Mouse (Mus musculus): Measurements from ENCODE around the gene Colec11. TPM values are rescaled to one million over a fixed set of nuclear protein-coding genes. Genes with fewer than 3 reads are reported as not detected.

The Colec11 gene
- polyA plus RNA-seq, 1 experiment from 2014 or later: 4.3 TPM

- Histone ChIP-seq H3K36me3 (ENCODE audit: control insufficient read depth, insufficient read depth, low read length) (peaks cover 37% of the 10 kb centered on the region), H3K4me3 (ENCODE audit: low read length) (peak overlapping the region; percentile 80), H3K4me1 (replicated peaks; ENCODE audit: control insufficient read depth, insufficient read depth, low read length) (peaks cover 10% of the 10 kb centered on the region), H3K9ac (ENCODE audit: low read length) (peak overlapping the region; percentile 97), H3K4me2 (ENCODE audit: low read depth, low read length) (peak overlapping the region; percentile 52), H3K27ac (ENCODE audit: low read length) (peak overlapping the region; percentile 78), H3K9me3 (ENCODE audit: control insufficient read depth, low read length) (no peaks in the 10 kb centered on the region), H3K27me3 (ENCODE audit: control insufficient read depth, insufficient read depth, low read depth, low read length) (no peaks in the 10 kb centered on the region)
- WGBS: 1% methylated on average over 23 of the region's 23 CpGs
- peak; percentile 27 for ATAC-seq (ENCODE audit: low read depth)
Measured at GRCm38 (mm10) chr12:28635058-28635534, 11.9 kb upstream of the Colec11 start.

- Histone ChIP-seq H3K27me3 (ENCODE audit: control insufficient read depth, insufficient read depth, low read depth, low read length) (no peaks in the 10 kb centered on the region), H3K9ac (ENCODE audit: low read length) (no peak overlapping the region), H3K4me1 (replicated peaks; ENCODE audit: control insufficient read depth, insufficient read depth, low read length) (peaks cover 7% of the 10 kb centered on the region), H3K9me3 (ENCODE audit: control insufficient read depth, low read length) (no peaks in the 10 kb centered on the region), H3K27ac (ENCODE audit: low read length) (no peak overlapping the region), H3K4me2 (ENCODE audit: low read depth, low read length) (no peak overlapping the region), H3K36me3 (ENCODE audit: control insufficient read depth, insufficient read depth, low read length) (peaks cover 51% of the 10 kb centered on the region), H3K4me3 (ENCODE audit: low read length) (no peak overlapping the region)
- ATAC-seq (ENCODE audit: low read depth): no peak
- WGBS: 90% methylated on average over 2 of the region's 2 CpGs
Measured at GRCm38 (mm10) chr12:28628436-28628835, 5.3 kb upstream of the Colec11 start.

GRCm38 (mm10) chr12:28627092-28627491, 3.9 kb upstream of the Colec11 start:
- Histone ChIP-seq H3K9me3 (ENCODE audit: control insufficient read depth, low read length) (no peaks in the 10 kb centered on the region), H3K27me3 (ENCODE audit: control insufficient read depth, insufficient read depth, low read depth, low read length) (no peaks in the 10 kb centered on the region), H3K27ac (ENCODE audit: low read length) (no peak overlapping the region), H3K36me3 (ENCODE audit: control insufficient read depth, insufficient read depth, low read length) (peaks cover 38% of the 10 kb centered on the region), H3K9ac (ENCODE audit: low read length) (no peak overlapping the region), H3K4me2 (ENCODE audit: low read depth, low read length) (no peak overlapping the region), H3K4me1 (replicated peaks; ENCODE audit: control insufficient read depth, insufficient read depth, low read length) (peaks cover 16% of the 10 kb centered on the region), H3K4me3 (ENCODE audit: low read length) (no peak overlapping the region)
- no peak for ATAC-seq (ENCODE audit: low read depth)
- 44% methylated on average over 4 of the region's 4 CpGs for WGBS

GRCm38 (mm10) chr12:28625407-28625806, 2.2 kb upstream of the Colec11 start:
- no peak overlapping the region for H3K4me3 ChIP-seq (ENCODE audit: low read length)
- 46% methylated on average over 7 of the region's 7 CpGs for WGBS
- no peaks in the 10 kb centered on the region for H3K9me3 ChIP-seq (ENCODE audit: control insufficient read depth, low read length)
- H3K27me3 ChIP-seq (ENCODE audit: control insufficient read depth, insufficient read depth, low read depth, low read length): no peaks in the 10 kb centered on the region
- H3K27ac ChIP-seq (ENCODE audit: low read length): no peak overlapping the region
- peaks cover 21% of the 10 kb centered on the region for H3K4me1 ChIP-seq (replicated peaks; ENCODE audit: control insufficient read depth, insufficient read depth, low read length)
- peak; percentile 35; the same call in 1 of the 2 replicates for ATAC-seq (ENCODE audit: low read depth)
- H3K9ac ChIP-seq (ENCODE audit: low read length): no peak overlapping the region
- H3K4me2 ChIP-seq (ENCODE audit: low read depth, low read length): no peak overlapping the region
- peaks cover 23% of the 10 kb centered on the region for H3K36me3 ChIP-seq (ENCODE audit: control insufficient read depth, insufficient read depth, low read length)

- no peak overlapping the region for H3K27ac ChIP-seq (ENCODE audit: low read length)
- no peaks in the 10 kb centered on the region for H3K9me3 ChIP-seq (ENCODE audit: control insufficient read depth, low read length)
- H3K36me3 ChIP-seq (ENCODE audit: control insufficient read depth, insufficient read depth, low read length): peaks cover 11% of the 10 kb centered on the region
- WGBS: 76% methylated on average over 2 of the region's 2 CpGs
- no peak overlapping the region for H3K4me3 ChIP-seq (ENCODE audit: low read length)
- H3K27me3 ChIP-seq (ENCODE audit: control insufficient read depth, insufficient read depth, low read depth, low read length): no peaks in the 10 kb centered on the region
- peaks cover 21% of the 10 kb centered on the region for H3K4me1 ChIP-seq (replicated peaks; ENCODE audit: control insufficient read depth, insufficient read depth, low read length)
- ATAC-seq (ENCODE audit: low read depth): no peak
- no peak overlapping the region for H3K9ac ChIP-seq (ENCODE audit: low read length)
- no peak overlapping the region for H3K4me2 ChIP-seq (ENCODE audit: low read depth, low read length)
Measured at GRCm38 (mm10) chr12:28624251-28624650, 1.1 kb upstream of the Colec11 start.

GRCm38 (mm10) chr12:28622641-28623040, 536 bp downstream of the Colec11 start:
- H3K27me3 ChIP-seq (ENCODE audit: control insufficient read depth, insufficient read depth, low read depth, low read length): no peaks in the 10 kb centered on the region
- peaks cover 21% of the 10 kb centered on the region for H3K4me1 ChIP-seq (replicated peaks; ENCODE audit: control insufficient read depth, insufficient read depth, low read length)
- no peak overlapping the region for H3K9ac ChIP-seq (ENCODE audit: low read length)
- no peak overlapping the region for H3K4me3 ChIP-seq (ENCODE audit: low read length)
- H3K4me2 ChIP-seq (ENCODE audit: low read depth, low read length): no peak overlapping the region
- H3K9me3 ChIP-seq (ENCODE audit: control insufficient read depth, low read length): no peaks in the 10 kb centered on the region
- H3K36me3 ChIP-seq (ENCODE audit: control insufficient read depth, insufficient read depth, low read length): no peaks in the 10 kb centered on the region
- no peak for ATAC-seq (ENCODE audit: low read depth)
- WGBS: 55% methylated on average over 1 of the region's 1 CpGs
- H3K27ac ChIP-seq (ENCODE audit: low read length): peak overlapping the region; percentile 41

DNA sequence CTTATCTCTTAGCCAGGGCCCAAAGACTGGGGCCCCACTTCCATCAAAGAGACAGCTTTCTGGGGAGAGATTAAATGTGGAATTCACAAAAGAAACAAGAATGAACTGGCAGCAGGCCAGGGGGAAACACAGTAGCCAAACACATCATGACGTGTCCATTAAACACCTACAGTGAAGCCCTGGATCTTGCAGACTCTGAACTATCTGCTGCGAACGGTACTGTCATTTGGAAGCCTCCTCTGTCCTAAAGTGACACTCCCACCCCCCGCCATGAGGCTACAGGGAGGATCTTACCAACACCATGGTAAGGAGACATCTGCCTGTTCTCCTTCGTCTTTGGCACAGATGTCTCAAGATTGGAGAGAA, 1.0 kb downstream of the Colec11 start:
- Histone ChIP-seq H3K27ac (ENCODE audit: low read length) (peak overlapping the region; percentile 7; the same call in 1 of the 2 replicates), H3K4me1 (replicated peaks; ENCODE audit: control insufficient read depth, insufficient read depth, low read length) (peaks cover 21% of the 10 kb centered on the region), H3K36me3 (ENCODE audit: control insufficient read depth, insufficient read depth, low read length) (no peaks in the 10 kb centered on the region), H3K9ac (ENCODE audit: low read length) (no peak overlapping the region), H3K4me3 (ENCODE audit: low read length) (no peak overlapping the region), H3K4me2 (ENCODE audit: low read depth, low read length) (peak overlapping the region; percentile 9; the same call in 1 of the 2 replicates), H3K9me3 (ENCODE audit: control insufficient read depth, low read length) (no peaks in the 10 kb centered on the region), H3K27me3 (ENCODE audit: control insufficient read depth, insufficient read depth, low read depth, low read length) (no peaks in the 10 kb centered on the region)
- WGBS: 16% methylated on average over 5 of the region's 5 CpGs
- ATAC-seq (ENCODE audit: low read depth): peak; percentile 30

- H3K27ac ChIP-seq (ENCODE audit: low read length): peak overlapping the region; percentile 7; the same call in 1 of the 2 replicates
- no peak overlapping the region for H3K4me3 ChIP-seq (ENCODE audit: low read length)
- H3K4me2 ChIP-seq (ENCODE audit: low read depth, low read length): peak overlapping the region; percentile 9; the same call in 1 of the 2 replicates
- no peaks in the 10 kb centered on the region for H3K36me3 ChIP-seq (ENCODE audit: control insufficient read depth, insufficient read depth, low read length)
- H3K9ac ChIP-seq (ENCODE audit: low read length): no peak overlapping the region
- H3K9me3 ChIP-seq (ENCODE audit: control insufficient read depth, low read length): no peaks in the 10 kb centered on the region
- WGBS: 7% methylated on average over 7 of the region's 7 CpGs
- H3K4me1 ChIP-seq (replicated peaks; ENCODE audit: control insufficient read depth, insufficient read depth, low read length): peaks cover 21% of the 10 kb centered on the region
- H3K27me3 ChIP-seq (ENCODE audit: control insufficient read depth, insufficient read depth, low read depth, low read length): no peaks in the 10 kb centered on the region
- ATAC-seq (ENCODE audit: low read depth): peak; percentile 37
Measured at GRCm38 (mm10) chr12:28621451-28622166, 1.6 kb downstream of the Colec11 start.

DNA sequence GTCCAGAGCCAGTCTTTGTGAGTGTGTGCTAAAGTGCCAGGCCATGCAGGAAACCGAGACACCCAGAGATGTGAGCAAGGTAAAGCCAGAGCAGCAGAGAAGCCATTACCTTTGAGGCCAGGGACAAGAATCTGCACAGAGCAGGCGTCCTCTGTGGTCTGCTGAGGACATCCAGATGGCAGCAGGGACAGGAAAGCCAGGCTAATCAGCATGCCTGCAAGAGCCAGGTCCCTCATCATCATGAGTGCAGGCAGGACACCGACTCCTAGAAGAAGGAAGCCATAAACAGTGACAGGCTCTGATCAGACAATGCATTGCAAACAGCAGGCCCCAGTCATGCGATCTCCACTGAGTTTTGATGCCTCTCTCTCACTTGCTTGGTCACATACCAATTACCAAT, 5.9 kb downstream of the Colec11 start:
- H3K4me3 ChIP-seq (ENCODE audit: low read length): no peak overlapping the region
- H3K27me3 ChIP-seq (ENCODE audit: control insufficient read depth, insufficient read depth, low read depth, low read length): no peaks in the 10 kb centered on the region
- H3K27ac ChIP-seq (ENCODE audit: low read length): no peak overlapping the region
- no peaks in the 10 kb centered on the region for H3K36me3 ChIP-seq (ENCODE audit: control insufficient read depth, insufficient read depth, low read length)
- WGBS: 51% methylated on average over 4 of the region's 4 CpGs
- H3K9me3 ChIP-seq (ENCODE audit: control insufficient read depth, low read length): no peaks in the 10 kb centered on the region
- no peak overlapping the region for H3K9ac ChIP-seq (ENCODE audit: low read length)
- peaks cover 8% of the 10 kb centered on the region for H3K4me1 ChIP-seq (replicated peaks; ENCODE audit: control insufficient read depth, insufficient read depth, low read length)
- no peak for ATAC-seq (ENCODE audit: low read depth)
- H3K4me2 ChIP-seq (ENCODE audit: low read depth, low read length): no peak overlapping the region
